Mouse (Mus musculus): ENCODE results near the gene Lmln. TPM values are rescaled to one million over a fixed set of nuclear protein-coding genes. Genes with fewer than 3 reads are reported as not detected.

The Lmln gene
- polyA plus RNA-seq, 2 experiments from 2014 or later = 0.17 to 2.4 TPM

Other genes with a start within 250 kb of the Lmln start
- gene Fyttd1, start 185.0 kb upstream of the Lmln start, polyA plus RNA-seq (2017; shearing (Covaris generic)) = 10 to 100 TPM; 66.7 to 69.8 TPM
- gene Rubcn, start 184.8 kb upstream of the Lmln start, polyA plus RNA-seq (2017; shearing (Covaris generic)) = 10 to 100 TPM in 1 of 2 experiments, 1 to 10 TPM in 1; 6.6 to 13.0 TPM
- 10 to 100 TPM; 20.5 to 21.4 TPM for gene Lrch3, start 148.4 kb upstream of the Lmln start, polyA plus RNA-seq (2017; shearing (Covaris generic))
- gene Iqcg, start 6.3 kb upstream of the Lmln start, polyA plus RNA-seq (2017; shearing (Covaris generic)) = 1 to 10 TPM in 1 of 2 experiments, under 1 TPM in 1; 0.88 to 1.2 TPM
- gene Rpl35a, start 6.1 kb upstream of the Lmln start, polyA plus RNA-seq (2017; shearing (Covaris generic)) = 1,000 to 10,000 TPM; 1,435 to 1,661 TPM
- 1 to 10 TPM; 5.7 to 7.5 TPM for gene Osbpl11, start 122.5 kb downstream of the Lmln start, polyA plus RNA-seq (2017; shearing (Covaris generic))
- 100 to 1,000 TPM; 109 to 115 TPM for gene Snx4, start 188.9 kb downstream of the Lmln start, polyA plus RNA-seq (2017; shearing (Covaris generic))